Mouse (Mus musculus) forebrain, embryonic 10.5 days (tissue): ENCODE results near the gene Thra. TPM values are rescaled to one million over a fixed set of nuclear protein-coding genes. Genes with fewer than 3 reads are reported as not detected.
A peak's percentile ranks its signal among the peaks of the same experiment; 100 is the strongest.
"Not testable (repeated sequence)": the region's sequence is repeated elsewhere in the genome, so short reads cannot be mapped to it uniquely, and the experiment has no call there.

Source experiments
- DNase-seq: peaks from one replicate; pipeline ENCODE4 v3.0.0-alpha.2; 2017; ENCODE audit warnings: low spot score; ENCODE audit errors: extremely low spot score
- H3K27ac ChIP-seq: fragments of 300-500 bp; sonication (generic); 2 replicates; pipeline ENCODE4 v1.5.1; 2016; ENCODE audit warnings: mild to moderate bottlenecking
- H3K27me3 ChIP-seq: fragments of 300-500 bp; sonication (generic); 2 replicates; pipeline ENCODE4 v1.6.1; 2016; ENCODE audit warnings: mild to moderate bottlenecking; ENCODE audit not compliant: poor library complexity, severe bottlenecking
- H3K36me3 ChIP-seq: fragments of 300-500 bp; sonication (generic); replicated peaks from 2 replicates; pipeline ENCODE4 v1.6.1; 2016; ENCODE audit warnings: mild to moderate bottlenecking, moderate library complexity
- H3K4me1 ChIP-seq: fragments of 300-500 bp; sonication (generic); 2 replicates; pipeline ENCODE4 v1.6.1; 2016
- H3K4me3 ChIP-seq: fragments of 300-500 bp; sonication (generic); 2 replicates; pipeline ENCODE4 v1.5.1; 2016; ENCODE audit warnings: mild to moderate bottlenecking, moderate library complexity
- H3K9me3 ChIP-seq: fragments of 300-500 bp; sonication (generic); 2 replicates; pipeline ENCODE4 v1.6.1; 2016; ENCODE audit warnings: mild to moderate bottlenecking, moderate library complexity
- WGBS: fragments of 180-500 bp; shearing (Covaris S2); methylation state at CpG from one replicate; pipeline ENCODE4 v1.1.7; 2016; 5-methylcytosine and 5-hydroxymethylcytosine counted together
- polyA plus RNA-seq: library from polyadenylated mRNA; unstranded; fragments of >200 nt; fragmentation: Nextera tagmentation; extraction: Ambion mirVana; gene quantifications from 2 replicates; pipeline ENCODE4 v1.2.1, GENCODE M21; 2016

The Thra gene
- polyA plus RNA-seq, 1 experiment from 2014 or later, result 10.9 TPM

- Histone ChIP-seq H3K27ac (no peak overlapping the region), H3K4me1 (peaks cover 10% of the 10 kb centered on the region), H3K36me3 (peaks cover 48% of the 10 kb centered on the region), H3K4me3 (no peak overlapping the region), H3K27me3 (no peaks in the 10 kb centered on the region), H3K9me3 (no peaks in the 10 kb centered on the region)
- WGBS, result 93% methylated on average over 15 of the region's 15 CpGs
- no peak for DNase-seq
These were observed 14.4 kb upstream of the Thra start for GRCm38 (mm10) chr11:98725926-98726506.

GRCm38 (mm10) chr11:98729119-98729588 lies 11.3 kb upstream of the Thra start, which contains the start of gene Med24:
TSS of gene Med24 (minus strand) at chr11:98729435.
- peaks cover 10% of the 10 kb centered on the region for H3K4me1 ChIP-seq
- no peaks in the 10 kb centered on the region for H3K27me3 ChIP-seq
- H3K9me3 ChIP-seq, result peaks cover 3% of the 10 kb centered on the region
- H3K4me3 ChIP-seq, result peak within 1 kb of the TSS; percentile 74
- H3K36me3 ChIP-seq, result peaks cover 37% of the 10 kb centered on the region
- peak within 1 kb of the TSS; percentile 88 for H3K27ac ChIP-seq
- under 1% methylated on average over 16 of the region's 16 CpGs for WGBS
- peak; percentile 87 for DNase-seq

- Histone ChIP-seq H3K27ac (no peak overlapping the region), H3K9me3 (peaks cover 7% of the 10 kb centered on the region)
- 76% methylated on average over 4 of the region's 4 CpGs for WGBS
These were observed 9.7 kb upstream of the Thra start for GRCm38 (mm10) chr11:98730727-98731126.

GRCm38 (mm10) chr11:98731134-98731533 lies 9.3 kb upstream of the Thra start:
- Histone ChIP-seq H3K27ac (no peak overlapping the region), H3K9me3 (peaks cover 7% of the 10 kb centered on the region), H3K27me3 (no peaks in the 10 kb centered on the region), H3K4me1 (peaks cover 10% of the 10 kb centered on the region), H3K36me3 (peaks cover 17% of the 10 kb centered on the region), H3K4me3 (no peak overlapping the region)
- 73% methylated on average over 5 of the region's 5 CpGs for WGBS
- no peak for DNase-seq

More at GRCm38 (mm10) chr11:98730727-98731126, 9.7 kb upstream of the Thra start:
- no peak overlapping the region for H3K4me3 ChIP-seq
- no peaks in the 10 kb centered on the region for H3K27me3 ChIP-seq
- DNase-seq, result no peak
- peaks cover 10% of the 10 kb centered on the region for H3K4me1 ChIP-seq
- H3K36me3 ChIP-seq, result peaks cover 21% of the 10 kb centered on the region

GRCm38 (mm10) chr11:98734020-98734419 lies 6.4 kb upstream of the Thra start:
- Histone ChIP-seq H3K36me3 (no peaks in the 10 kb centered on the region), H3K27ac (no peak overlapping the region), H3K4me1 (peaks cover 15% of the 10 kb centered on the region), H3K4me3 (no peak overlapping the region), H3K9me3 (peaks cover 7% of the 10 kb centered on the region), H3K27me3 (peaks cover 8% of the 10 kb centered on the region)
- DNase-seq, result no peak
- 78% methylated on average over 3 of the region's 3 CpGs for WGBS

GRCm38 (mm10) chr11:98735111-98735510 lies 5.3 kb upstream of the Thra start:
- Histone ChIP-seq H3K9me3 (peaks cover 7% of the 10 kb centered on the region), H3K27me3 (peaks cover 12% of the 10 kb centered on the region), H3K27ac (no peak overlapping the region), H3K4me1 (peaks cover 21% of the 10 kb centered on the region), H3K4me3 (no peak overlapping the region), H3K36me3 (no peaks in the 10 kb centered on the region)
- DNase-seq, result no peak
- WGBS, result 91% methylated on average over 4 of the region's 4 CpGs

GRCm38 (mm10) chr11:98736176-98736575 lies 4.3 kb upstream of the Thra start:
- Histone ChIP-seq H3K27ac (no peak overlapping the region), H3K4me3 (no peak overlapping the region), H3K27me3 (peaks cover 12% of the 10 kb centered on the region), H3K36me3 (no peaks in the 10 kb centered on the region), H3K4me1 (peaks cover 32% of the 10 kb centered on the region), H3K9me3 (peaks cover 7% of the 10 kb centered on the region)
- WGBS, result 92% methylated on average over 1 of the region's 1 CpGs
- no peak for DNase-seq

GRCm38 (mm10) chr11:98737220-98737619 lies 3.2 kb upstream of the Thra start:
- H3K4me3 ChIP-seq, DNase-seq, H3K27ac ChIP-seq, H3K36me3 ChIP-seq, H3K9me3 ChIP-seq: not testable (repeated sequence)
- peaks cover 12% of the 10 kb centered on the region for H3K27me3 ChIP-seq
- 93% methylated on average over 2 of the region's 2 CpGs for WGBS
- H3K4me1 ChIP-seq, result peaks cover 42% of the 10 kb centered on the region

GRCm38 (mm10) chr11:98738428-98738911 lies 2.0 kb upstream of the Thra start:
- 50% methylated on average over 4 of the region's 4 CpGs for WGBS
- Histone ChIP-seq H3K9me3 (peaks cover 7% of the 10 kb centered on the region), H3K36me3 (no peaks in the 10 kb centered on the region), H3K4me1 (peaks cover 54% of the 10 kb centered on the region), H3K27ac (peak overlapping the region; percentile 72; the same call in 1 of the 2 replicates), H3K4me3 (no peak overlapping the region), H3K27me3 (peaks cover 12% of the 10 kb centered on the region)
- DNase-seq, result no peak

GRCm38 (mm10) chr11:98738925-98739324 lies 1.5 kb upstream of the Thra start:
- H3K4me1 ChIP-seq, result peaks cover 59% of the 10 kb centered on the region
- peaks cover 12% of the 10 kb centered on the region for H3K27me3 ChIP-seq
- peak overlapping the region; percentile 72; the same call in 1 of the 2 replicates for H3K27ac ChIP-seq

GRCm38 (mm10) chr11:98740026-98740392 lies 429 bp upstream of the Thra start:
- Histone ChIP-seq H3K4me1 (peaks cover 70% of the 10 kb centered on the region), H3K9me3 (no peaks in the 10 kb centered on the region), H3K27me3 (peaks cover 12% of the 10 kb centered on the region), H3K4me3 (peak overlapping the region; percentile 69), H3K27ac (peak overlapping the region; percentile 97), H3K36me3 (no peaks in the 10 kb centered on the region)
- DNase-seq, result no peak
- WGBS, result 13% methylated on average over 8 of the region's 8 CpGs

More at GRCm38 (mm10) chr11:98738925-98739324, 1.5 kb upstream of the Thra start:
- 67% methylated on average over 9 of the region's 9 CpGs for WGBS
- Histone ChIP-seq H3K36me3 (no peaks in the 10 kb centered on the region), H3K4me3 (no peak overlapping the region; the same call in 1 of the 2 replicates), H3K9me3 (peaks cover 7% of the 10 kb centered on the region)
- no peak for DNase-seq

GRCm38 (mm10) chr11:98741051-98741620 lies 698 bp downstream of the Thra start:
- under 1% methylated on average over 17 of the region's 17 CpGs for WGBS
- Histone ChIP-seq H3K36me3 (no peaks in the 10 kb centered on the region), H3K4me3 (peak overlapping the region; percentile 69), H3K27ac (peak overlapping the region; percentile 97), H3K27me3 (peaks cover 12% of the 10 kb centered on the region), H3K4me1 (peaks cover 81% of the 10 kb centered on the region), H3K9me3 (no peaks in the 10 kb centered on the region)
- DNase-seq, result no peak
